Mouse (Mus musculus) testis, adult 2 months (tissue): ENCODE results near the gene Ndufs1. TPM values are rescaled to one million over a fixed set of nuclear protein-coding genes. Genes with fewer than 3 reads are reported as not detected.
"Not testable (repeated sequence)": the region's sequence is repeated elsewhere in the genome, so short reads cannot be mapped to it uniquely, and the experiment has no call there.

ENCODE experiments used
- H3K27ac ChIP-seq: fragments of 200-500 bp; 2 replicates; pipeline ENCODE4 v1.5.1; 2012; ENCODE audit warnings: low read depth, low read length; ENCODE audit not compliant: control insufficient read depth, insufficient read depth
- H3K27me3 ChIP-seq: fragments of 200-500 bp; 2 replicates; pipeline ENCODE4 v1.6.1; 2012; ENCODE audit warnings: mild to moderate bottlenecking, low read length, moderate library complexity; ENCODE audit not compliant: control insufficient read depth, insufficient read depth
- H3K36me3 ChIP-seq: fragments of 200-500 bp; 2 replicates; pipeline ENCODE4 v1.6.1; 2012; ENCODE audit warnings: mild to moderate bottlenecking, low read length; ENCODE audit not compliant: control insufficient read depth, insufficient read depth
- H3K4me1 ChIP-seq: fragments of 200-500 bp; 2 replicates; pipeline ENCODE4 v1.6.1; 2012; ENCODE audit warnings: low read length; ENCODE audit not compliant: control insufficient read depth, insufficient read depth
- H3K4me3 ChIP-seq: fragments of 200-500 bp; 2 replicates; pipeline ENCODE4 v1.5.1; 2012; ENCODE audit warnings: low read depth, mild to moderate bottlenecking, low read length, moderate library complexity, mixed read lengths; ENCODE audit not compliant: control insufficient read depth
- CTCF ChIP-seq: fragments of 200-500 bp; IDR thresholded peaks from 2 replicates; pipeline ENCODE4 v1.5.1; 2012; ENCODE audit warnings: low read depth, mild to moderate bottlenecking, inconsistent platforms, low read length, moderate library complexity; ENCODE audit not compliant: control insufficient read depth, insufficient read depth, insufficient replicate concordance
- POLR2A ChIP-seq: fragments of 200-500 bp; IDR thresholded peaks from 2 replicates; pipeline ENCODE4 v1.6.1; 2012; ENCODE audit warnings: low read depth, mild to moderate bottlenecking, inconsistent platforms, low read length, moderate library complexity; ENCODE audit not compliant: control insufficient read depth
- polyA plus RNA-seq: library from polyadenylated mRNA; depleted of rRNA; stranded (reverse); fragments of >200 nt; gene quantifications from 2 replicates; pipeline ENCODE4 v1.2.3, GENCODE M21; 2012

Gene Ndufs1
- polyA plus RNA-seq, 1 experiment, result 32.4 TPM

DNA sequence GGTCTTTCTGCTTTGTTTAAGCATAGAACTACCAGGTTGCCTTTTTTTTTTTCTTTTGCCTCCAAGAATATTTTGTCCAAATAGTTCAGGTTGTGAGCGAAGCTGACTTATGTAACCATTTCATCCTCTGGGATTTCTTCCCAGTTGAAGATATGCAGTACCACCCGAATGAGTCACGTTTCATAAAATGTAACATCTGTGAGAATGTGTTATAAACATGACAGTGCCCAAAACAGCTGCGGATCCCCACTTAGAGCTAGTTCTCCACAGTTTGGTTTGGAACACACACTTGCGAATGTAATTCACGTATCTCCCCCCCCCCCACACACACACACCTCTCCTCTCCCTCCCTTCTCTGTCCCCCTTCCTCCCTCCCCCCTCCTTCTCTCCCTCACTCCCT, 22.8 kb upstream of the Ndufs1 start:
- Histone ChIP-seq H3K27ac (no peak overlapping the region), H3K4me3 (no peak overlapping the region)
- TF ChIP-seq POLR2A, result no peak
- no peak for TF ChIP-seq CTCF

DNA sequence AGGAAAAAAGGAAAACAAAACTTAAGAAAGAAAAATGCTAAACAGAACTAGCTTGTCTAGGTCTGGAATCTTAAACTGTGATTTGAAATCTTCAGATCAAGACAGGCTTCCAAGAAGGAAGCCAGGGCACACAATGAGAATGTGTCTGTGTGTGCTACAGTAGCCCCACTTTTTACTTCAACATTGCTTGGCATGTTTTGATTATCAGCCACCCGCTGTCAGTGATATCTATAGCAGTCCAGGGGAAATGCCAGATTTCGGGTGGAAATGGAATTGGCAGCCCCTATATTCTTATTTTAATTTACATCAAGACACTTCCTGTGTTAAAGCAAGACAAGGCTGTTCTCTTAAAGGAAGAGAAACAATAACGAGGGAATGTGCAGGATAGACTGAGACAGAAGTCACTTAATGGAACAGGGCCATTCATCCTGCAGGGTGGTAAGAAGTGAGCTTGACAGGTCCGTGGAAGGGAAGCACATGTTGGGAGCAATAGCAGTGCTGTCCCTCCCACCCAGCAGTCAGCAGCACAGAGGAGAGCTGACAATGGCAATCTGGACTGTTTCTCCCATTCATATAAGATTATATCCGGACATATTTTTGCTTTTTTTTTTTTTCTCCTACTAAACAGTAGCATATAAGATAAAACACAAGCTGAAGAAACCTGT, 19.3 kb upstream of the Ndufs1 start:
- H3K4me3 ChIP-seq, result no peak overlapping the region
- no peaks in the 10 kb centered on the region; the same call in 1 of the 2 replicates for H3K4me1 ChIP-seq
- TF ChIP-seq CTCF, result no peak
- TF ChIP-seq POLR2A, result no peak
- no peak overlapping the region for H3K27ac ChIP-seq
- no peaks in the 10 kb centered on the region for H3K27me3 ChIP-seq
- no peaks in the 10 kb centered on the region for H3K36me3 ChIP-seq

More for the DNA sequence above, 22.8 kb upstream of the Ndufs1 start:
- H3K4me1 ChIP-seq, result peaks cover 3% of the 10 kb centered on the region
- H3K27me3 ChIP-seq, result no peaks in the 10 kb centered on the region
- no peaks in the 10 kb centered on the region for H3K36me3 ChIP-seq

DNA sequence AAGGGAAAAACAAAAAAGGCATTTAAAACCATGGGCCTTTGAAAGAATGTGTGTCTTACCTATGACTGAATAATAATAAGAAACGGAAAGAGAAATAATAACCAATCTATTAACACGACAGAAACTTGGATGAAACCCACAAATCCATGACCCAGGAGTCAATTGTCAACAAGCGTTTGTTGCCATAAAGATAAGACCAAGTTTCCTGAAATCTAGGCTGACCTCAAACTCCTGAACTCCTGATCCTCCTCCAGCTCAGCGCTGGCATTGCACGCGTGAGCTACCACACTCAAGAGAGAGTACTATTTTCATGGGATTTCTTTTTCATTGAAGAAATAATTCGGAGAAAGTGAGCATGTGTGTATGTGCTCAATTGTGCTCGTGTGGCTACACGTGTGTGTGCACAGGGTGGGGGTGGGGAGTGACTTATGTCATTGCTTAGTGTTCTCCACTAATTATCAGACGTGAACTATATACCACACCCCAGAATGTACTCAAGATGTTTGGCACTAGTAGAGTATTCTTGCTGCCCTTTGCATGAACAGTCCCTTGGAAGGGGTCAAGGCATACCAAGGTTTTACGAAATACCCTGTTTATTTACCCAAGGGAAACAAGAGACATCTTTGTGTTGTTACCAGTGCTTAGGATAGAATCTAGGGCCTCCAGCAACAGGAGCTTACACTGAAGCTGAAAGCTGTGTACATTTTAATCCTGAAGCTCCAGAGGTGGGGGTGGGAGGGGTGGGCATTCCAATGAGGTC, 15.9 kb upstream of the Ndufs1 start:
- H3K27ac ChIP-seq, result no peak overlapping the region
- H3K4me1 ChIP-seq, result no peaks in the 10 kb centered on the region
- TF ChIP-seq CTCF (no peak), POLR2A (no peak)
- no peaks in the 10 kb centered on the region for H3K27me3 ChIP-seq
- no peak overlapping the region for H3K4me3 ChIP-seq
- H3K36me3 ChIP-seq, result no peaks in the 10 kb centered on the region

DNA sequence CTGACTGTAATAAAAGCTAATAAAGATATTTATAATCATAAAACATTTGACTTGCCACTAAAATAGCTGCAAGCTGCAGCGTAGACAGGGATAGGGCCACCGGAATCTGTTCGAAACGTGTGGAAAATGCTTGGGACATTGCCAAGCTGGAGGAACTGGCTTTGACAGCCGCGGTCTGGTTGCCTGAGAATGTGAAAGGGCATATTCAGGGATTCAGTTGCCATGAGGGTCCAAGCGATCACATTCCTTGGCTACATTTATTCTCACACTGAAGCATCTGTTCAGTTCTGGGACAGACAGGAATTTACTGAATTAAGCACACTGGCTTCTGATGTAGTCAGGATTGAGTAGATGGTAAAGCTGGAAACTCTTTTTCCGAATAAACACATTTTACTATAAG, 14.2 kb upstream of the Ndufs1 start:
- no peaks in the 10 kb centered on the region for H3K36me3 ChIP-seq
- H3K27me3 ChIP-seq, result no peaks in the 10 kb centered on the region
- TF ChIP-seq CTCF (no peak), POLR2A (no peak)
- H3K4me3 ChIP-seq, result no peak overlapping the region
- H3K4me1 ChIP-seq, result no peaks in the 10 kb centered on the region
- no peak overlapping the region for H3K27ac ChIP-seq

DNA sequence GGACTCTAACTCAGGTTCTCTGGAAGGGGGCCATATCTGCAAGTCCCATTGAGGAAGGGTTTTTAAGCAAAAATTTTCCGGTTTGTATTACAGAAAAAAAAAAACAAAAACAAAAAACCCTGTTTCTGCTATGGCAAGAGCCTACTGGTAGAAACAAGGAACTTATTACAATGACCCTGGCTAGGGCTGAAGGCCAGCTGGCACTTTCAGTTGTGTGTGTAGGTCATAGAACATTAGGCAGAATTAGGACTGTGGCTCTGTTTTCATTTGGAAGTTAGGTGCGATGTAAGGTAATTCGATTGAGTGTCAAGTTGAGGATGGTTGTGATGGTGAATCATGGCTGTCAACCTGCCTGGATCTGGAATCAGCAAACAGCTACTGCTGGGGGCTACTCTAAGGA, 11.9 kb upstream of the Ndufs1 start:
- H3K27me3 ChIP-seq, result no peaks in the 10 kb centered on the region
- no peak overlapping the region for H3K27ac ChIP-seq
- H3K4me3 ChIP-seq, result no peak overlapping the region
- no peaks in the 10 kb centered on the region for H3K36me3 ChIP-seq
- H3K4me1 ChIP-seq, result no peaks in the 10 kb centered on the region
- TF ChIP-seq POLR2A (no peak), CTCF (no peak)

DNA sequence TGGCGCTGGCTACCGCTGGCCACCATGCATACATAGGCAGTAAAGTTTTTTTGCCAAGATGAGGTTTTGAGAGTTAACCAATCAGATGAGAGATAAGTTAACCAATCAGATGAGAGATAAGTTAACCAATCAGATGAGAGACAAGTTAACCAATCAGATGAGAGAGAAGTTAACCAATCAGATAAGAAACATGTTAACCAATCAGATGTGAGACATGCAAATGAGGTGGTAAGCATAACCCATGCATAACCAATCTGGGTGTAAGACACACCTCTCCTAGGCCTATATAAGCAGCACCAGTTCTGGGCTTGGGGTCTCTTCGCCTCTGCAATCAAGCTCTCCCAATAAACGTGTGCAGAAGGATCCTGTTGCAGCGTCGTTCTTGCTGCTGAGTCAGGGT, 8.8 kb upstream of the Ndufs1 start:
- H3K27ac ChIP-seq, H3K4me1 ChIP-seq, H3K27me3 ChIP-seq, H3K36me3 ChIP-seq, H3K4me3 ChIP-seq: not testable (repeated sequence)

DNA sequence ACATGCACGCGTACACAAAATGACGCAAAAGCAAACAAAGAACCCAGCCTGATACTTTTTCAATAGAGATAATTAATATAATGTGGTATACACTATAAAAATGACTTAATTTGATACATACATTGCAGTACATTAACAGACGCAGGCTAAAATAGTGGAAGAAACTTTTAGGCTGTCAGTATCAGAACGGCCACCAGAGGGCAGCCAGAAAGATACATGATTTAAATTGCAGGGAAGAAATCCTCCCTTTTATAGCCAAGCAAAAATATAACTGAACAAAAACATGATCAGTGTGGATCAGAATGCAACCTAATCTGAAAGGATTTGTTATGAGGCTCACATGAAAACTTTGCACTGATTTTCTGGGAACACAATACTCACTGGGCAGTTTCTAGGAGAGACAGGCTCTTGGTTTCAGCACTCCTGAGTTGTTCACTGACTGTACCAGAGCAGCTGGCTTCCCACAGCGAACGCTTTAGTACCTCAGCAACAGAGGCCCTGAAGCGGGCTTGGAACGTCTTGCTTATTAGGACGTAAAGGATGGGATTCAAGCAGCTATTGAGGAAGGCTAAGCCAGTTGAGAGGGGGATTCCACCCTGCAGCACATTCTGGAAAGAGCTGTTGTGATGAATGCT, 6.1 kb upstream of the Ndufs1 start:
- H3K36me3 ChIP-seq, result peaks cover 1% of the 10 kb centered on the region
- no peak overlapping the region for H3K27ac ChIP-seq
- H3K4me3 ChIP-seq, result no peak overlapping the region
- no peaks in the 10 kb centered on the region for H3K27me3 ChIP-seq
- no peak for TF ChIP-seq POLR2A
- TF ChIP-seq CTCF, result no peak
- peaks cover 2% of the 10 kb centered on the region; the same call in 1 of the 2 replicates for H3K4me1 ChIP-seq
